Mouse (Mus musculus) heart, embryonic 10.5 days (tissue): ENCODE results near the gene Abhd4. TPM values are rescaled to one million over a fixed set of nuclear protein-coding genes. Genes with fewer than 3 reads are reported as not detected.

Experiments
- DNase-seq: peaks from one replicate; pipeline ENCODE4 v3.0.0-alpha.2; 2017; ENCODE audit warnings: low spot score
- H3K27ac ChIP-seq: fragments of 300-500 bp; sonication (generic); 2 replicates; pipeline ENCODE4 v1.5.1; 2016; ENCODE audit warnings: mild to moderate bottlenecking
- H3K27me3 ChIP-seq: fragments of 300-500 bp; sonication (generic); 2 replicates; pipeline ENCODE4 v1.6.1; 2016; ENCODE audit warnings: mild to moderate bottlenecking; ENCODE audit not compliant: poor library complexity, insufficient read depth, severe bottlenecking
- H3K36me3 ChIP-seq: fragments of 300-500 bp; sonication (generic); 2 replicates; pipeline ENCODE4 v1.6.1; 2016; ENCODE audit warnings: mild to moderate bottlenecking, moderate library complexity
- H3K4me1 ChIP-seq: fragments of 300-500 bp; sonication (generic); 2 replicates; pipeline ENCODE4 v1.6.1; 2016; ENCODE audit warnings: mild to moderate bottlenecking
- H3K4me3 ChIP-seq: fragments of 300-500 bp; sonication (generic); 2 replicates; pipeline ENCODE4 v1.5.1; 2016; ENCODE audit warnings: mild to moderate bottlenecking, moderate library complexity
- H3K9me3 ChIP-seq: fragments of 300-500 bp; sonication (generic); 2 replicates; pipeline ENCODE4 v1.6.1; 2016; ENCODE audit warnings: mild to moderate bottlenecking, moderate library complexity
- WGBS: fragments of 180-500 bp; shearing (Covaris S2); methylation state at CpG from one replicate; pipeline ENCODE4 v1.1.7; 2016; 5-methylcytosine and 5-hydroxymethylcytosine counted together
- polyA plus RNA-seq: library from polyadenylated mRNA; unstranded; fragments of >200 nt; fragmentation: Nextera tagmentation; extraction: Ambion mirVana; gene quantifications from 2 replicates; pipeline ENCODE4 v1.2.1, GENCODE M21; 2016

Gene Abhd4
- polyA plus RNA-seq, 1 experiment from 2014 or later: 66.0 TPM

- no peaks in the 10 kb centered on the region for H3K27me3 ChIP-seq
- under 1% methylated on average over 35 of the region's 35 CpGs for WGBS
- peak; percentile 97 for DNase-seq
Measured at GRCm38 (mm10) chr14:54259003-54259721, 5.2 kb downstream of the Abhd4 start.

GRCm38 (mm10) chr14:54259722-54260085 lies 5.7 kb downstream of the Abhd4 start:
- 20% methylated on average over 8 of the region's 8 CpGs for WGBS
- peak overlapping the region; percentile 80 for H3K4me3 ChIP-seq
- H3K36me3 ChIP-seq: peaks cover 19% of the 10 kb centered on the region

More at GRCm38 (mm10) chr14:54259003-54259721, 5.2 kb downstream of the Abhd4 start:
- H3K9me3 ChIP-seq: no peaks in the 10 kb centered on the region
- peak overlapping the region; percentile 88 for H3K27ac ChIP-seq
- H3K4me1 ChIP-seq: peaks cover 43% of the 10 kb centered on the region
- H3K4me3 ChIP-seq: peak overlapping the region; percentile 80
- H3K36me3 ChIP-seq: peaks cover 18% of the 10 kb centered on the region

GRCm38 (mm10) chr14:54260196-54260595 lies 6.2 kb downstream of the Abhd4 start:
- peak overlapping the region; percentile 80 for H3K4me3 ChIP-seq
- H3K27ac ChIP-seq: no peak overlapping the region
- peaks cover 44% of the 10 kb centered on the region for H3K4me1 ChIP-seq
- WGBS: 71% methylated on average over 2 of the region's 2 CpGs
- peak; percentile 42 for DNase-seq
- no peaks in the 10 kb centered on the region for H3K9me3 ChIP-seq
- H3K36me3 ChIP-seq: peaks cover 19% of the 10 kb centered on the region
- H3K27me3 ChIP-seq: no peaks in the 10 kb centered on the region

More at GRCm38 (mm10) chr14:54259722-54260085, 5.7 kb downstream of the Abhd4 start:
- Histone ChIP-seq H3K9me3 (no peaks in the 10 kb centered on the region), H3K27me3 (no peaks in the 10 kb centered on the region), H3K4me1 (peaks cover 44% of the 10 kb centered on the region), H3K27ac (peak overlapping the region; percentile 88)
- DNase-seq: no peak

GRCm38 (mm10) chr14:54261386-54261785 lies 7.4 kb downstream of the Abhd4 start:
- peak; percentile 70 for DNase-seq
- H3K4me1 ChIP-seq: peaks cover 50% of the 10 kb centered on the region
- WGBS: 78% methylated on average over 2 of the region's 2 CpGs
- no peak overlapping the region for H3K4me3 ChIP-seq
- H3K27ac ChIP-seq: no peak overlapping the region
- H3K9me3 ChIP-seq: no peaks in the 10 kb centered on the region
- H3K36me3 ChIP-seq: peaks cover 20% of the 10 kb centered on the region
- no peaks in the 10 kb centered on the region for H3K27me3 ChIP-seq

GRCm38 (mm10) chr14:54262622-54263021 lies 8.6 kb downstream of the Abhd4 start:
- no peak overlapping the region for H3K4me3 ChIP-seq
- no peaks in the 10 kb centered on the region for H3K27me3 ChIP-seq
- peaks cover 50% of the 10 kb centered on the region for H3K4me1 ChIP-seq
- no peak overlapping the region for H3K27ac ChIP-seq
- peak; percentile 67 for DNase-seq
- no peaks in the 10 kb centered on the region for H3K9me3 ChIP-seq
- WGBS: 84% methylated on average over 8 of the region's 8 CpGs
- peaks cover 32% of the 10 kb centered on the region for H3K36me3 ChIP-seq

- 92% methylated on average over 6 of the region's 6 CpGs for WGBS
- DNase-seq: peak; percentile 47
- Histone ChIP-seq H3K9me3 (no peaks in the 10 kb centered on the region), H3K4me1 (peaks cover 49% of the 10 kb centered on the region), H3K4me3 (no peak overlapping the region), H3K36me3 (peaks cover 37% of the 10 kb centered on the region), H3K27me3 (no peaks in the 10 kb centered on the region), H3K27ac (no peak overlapping the region)
Measured at GRCm38 (mm10) chr14:54263099-54263498, 9.1 kb downstream of the Abhd4 start.

- Histone ChIP-seq H3K27me3 (no peaks in the 10 kb centered on the region), H3K27ac (peak overlapping the region; percentile 76; the same call in 1 of the 2 replicates), H3K4me3 (no peak overlapping the region), H3K9me3 (no peaks in the 10 kb centered on the region), H3K36me3 (peaks cover 47% of the 10 kb centered on the region), H3K4me1 (peaks cover 39% of the 10 kb centered on the region)
- no peak for DNase-seq
- whole genome bisulfite sequencing: 69% methylated on average over 7 of the region's 7 CpGs
Measured at GRCm38 (mm10) chr14:54264231-54264630, 10.2 kb downstream of the Abhd4 start.

- Histone ChIP-seq H3K27ac (peak overlapping the region; percentile 76), H3K36me3 (peaks cover 49% of the 10 kb centered on the region), H3K27me3 (no peaks in the 10 kb centered on the region), H3K9me3 (no peaks in the 10 kb centered on the region), H3K4me3 (no peak overlapping the region; the same call in 1 of the 2 replicates), H3K4me1 (peaks cover 32% of the 10 kb centered on the region)
- 42% methylated on average over 10 of the region's 10 CpGs for WGBS
- no peak for DNase-seq
Measured at GRCm38 (mm10) chr14:54265093-54265492, 11.1 kb downstream of the Abhd4 start.

GRCm38 (mm10) chr14:54265951-54266350 lies 12.0 kb downstream of the Abhd4 start:
- peaks cover 49% of the 10 kb centered on the region for H3K36me3 ChIP-seq

GRCm38 (mm10) chr14:54267966-54268365 lies 14.0 kb downstream of the Abhd4 start:
- 92% methylated on average over 10 of the region's 10 CpGs for WGBS
- peak; percentile 58 for DNase-seq
- Histone ChIP-seq H3K27ac (no peak overlapping the region), H3K27me3 (no peaks in the 10 kb centered on the region), H3K9me3 (no peaks in the 10 kb centered on the region), H3K36me3 (peaks cover 42% of the 10 kb centered on the region), H3K4me3 (no peak overlapping the region), H3K4me1 (peaks cover 21% of the 10 kb centered on the region)

More at GRCm38 (mm10) chr14:54265951-54266350, 12.0 kb downstream of the Abhd4 start:
- H3K4me3 ChIP-seq: no peak overlapping the region
- no peaks in the 10 kb centered on the region for H3K27me3 ChIP-seq
- 73% methylated on average over 6 of the region's 6 CpGs for WGBS
- no peak overlapping the region for H3K27ac ChIP-seq
- no peaks in the 10 kb centered on the region for H3K9me3 ChIP-seq
- DNase-seq: no peak
- H3K4me1 ChIP-seq: peaks cover 25% of the 10 kb centered on the region

- DNase-seq: peak; percentile 56
- WGBS: 95% methylated on average over 3 of the region's 3 CpGs
Measured at GRCm38 (mm10) chr14:54269566-54269965, 15.6 kb downstream of the Abhd4 start.

GRCm38 (mm10) chr14:54270413-54270812 lies 16.4 kb downstream of the Abhd4 start:
- Histone ChIP-seq H3K4me1 (peaks cover 4% of the 10 kb centered on the region), H3K27me3 (no peaks in the 10 kb centered on the region), H3K4me3 (no peak overlapping the region), H3K36me3 (peaks cover 31% of the 10 kb centered on the region), H3K9me3 (no peaks in the 10 kb centered on the region), H3K27ac (no peak overlapping the region)
- DNase-seq: peak; percentile 59
- WGBS: 85% methylated on average over 3 of the region's 3 CpGs

More at GRCm38 (mm10) chr14:54269566-54269965, 15.6 kb downstream of the Abhd4 start:
- Histone ChIP-seq H3K4me1 (peaks cover 13% of the 10 kb centered on the region), H3K9me3 (no peaks in the 10 kb centered on the region), H3K4me3 (no peak overlapping the region), H3K36me3 (peaks cover 31% of the 10 kb centered on the region), H3K27me3 (no peaks in the 10 kb centered on the region), H3K27ac (no peak overlapping the region)

- Histone ChIP-seq H3K27ac (no peak overlapping the region), H3K27me3 (no peaks in the 10 kb centered on the region), H3K4me1 (no peaks in the 10 kb centered on the region), H3K36me3 (peaks cover 22% of the 10 kb centered on the region), H3K4me3 (no peak overlapping the region), H3K9me3 (no peaks in the 10 kb centered on the region)
- no peak for DNase-seq
- WGBS: 73% methylated on average over 3 of the region's 3 CpGs
Measured at GRCm38 (mm10) chr14:54271976-54272606, 18.1 kb downstream of the Abhd4 start.
